Mouse (Mus musculus): ENCODE measurements around the gene Entr1. TPM values are rescaled to one million over a fixed set of nuclear protein-coding genes. Genes with fewer than 3 reads are reported as not detected.
A peak's percentile ranks its signal among the peaks of the same experiment; 100 is the strongest.

Entr1 gene
- polyA plus RNA-seq, 1 experiment from 2014 or later, result 74.9 TPM

DNA sequence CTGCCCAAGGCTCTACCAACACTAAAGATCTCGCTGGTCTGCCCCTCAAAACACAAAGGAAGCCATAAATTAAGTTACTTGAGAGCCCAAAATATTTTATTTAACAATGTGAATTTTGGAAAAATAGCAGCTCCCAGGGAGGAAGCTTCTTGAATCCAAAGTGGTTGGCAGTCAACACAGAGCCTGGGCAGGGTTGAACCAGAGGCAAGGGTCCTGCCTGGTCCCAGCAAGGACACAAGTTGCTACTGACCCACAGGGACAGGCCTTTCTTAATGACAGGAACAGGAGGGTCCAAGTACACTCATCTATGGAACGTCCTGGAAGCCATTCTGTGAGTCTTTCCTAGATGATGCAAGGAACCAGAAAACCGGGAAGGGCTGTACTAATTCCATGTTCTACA lies 20.2 kb upstream of the Entr1 start:
- peak overlapping the region; percentile 88; the same call in 1 of the 2 replicates for H3K9ac ChIP-seq

DNA sequence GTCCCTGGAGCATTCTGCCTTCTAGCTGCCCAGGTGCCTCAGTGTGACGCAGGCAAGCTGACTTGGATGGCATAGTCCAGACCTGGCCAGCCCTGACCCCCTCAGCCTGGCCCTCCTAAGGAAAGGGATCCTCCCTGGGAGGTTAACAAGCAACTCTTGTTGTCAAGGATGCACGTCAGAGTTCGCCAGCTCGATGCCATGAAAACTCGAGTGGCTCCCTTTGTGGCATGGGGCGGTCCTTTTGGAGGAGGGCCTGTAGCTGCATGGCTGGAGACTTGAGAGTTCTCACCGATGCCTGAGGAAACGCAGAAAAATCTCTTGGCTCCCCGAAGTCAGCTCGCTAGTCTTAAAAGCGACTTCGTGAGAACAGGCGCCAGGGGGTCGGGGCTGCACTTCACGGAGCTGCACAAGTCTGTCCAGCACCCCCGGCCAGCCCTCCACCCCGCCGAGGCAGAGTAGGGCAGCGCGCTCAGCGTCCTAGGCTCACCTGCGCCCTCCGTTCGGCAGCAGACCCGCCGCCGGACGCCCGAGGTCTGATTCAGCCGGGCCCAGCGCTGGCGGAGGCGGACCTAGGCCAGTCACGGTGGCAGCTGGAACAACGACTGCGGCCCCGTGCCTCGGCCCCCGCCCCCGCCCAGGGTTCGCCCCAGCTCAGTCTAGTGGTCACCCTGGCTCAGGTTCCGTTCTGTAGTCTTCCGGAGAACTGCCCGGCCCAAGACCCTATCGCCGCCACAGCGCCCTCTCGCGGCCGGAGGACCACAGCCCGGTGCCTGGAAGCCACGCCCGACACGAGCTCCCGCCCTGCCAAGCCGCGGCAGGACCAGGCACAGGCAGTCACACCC lies 19.6 kb upstream of the Entr1 start, which contains the start of gene Inpp5e:
Gene Inpp5e, minus strand, starts transcription at position 689 of the 842 bp plus-strand sequence.
- Histone ChIP-seq H3K9ac (peak within 1 kb of the TSS; percentile 88), H3K27me3 (replicated peaks) (no peaks in the 10 kb centered on the region), H3K9me3 (replicated peaks) (no peaks in the 10 kb centered on the region), H3K27ac (peak within 1 kb of the TSS; percentile 81), H3K36me3 (peaks cover 57% of the 10 kb centered on the region), H3K4me3 (peak within 1 kb of the TSS; percentile 84), H3K4me2 (peak within 1 kb of the TSS; percentile 81), H3K4me1 (peaks cover 52% of the 10 kb centered on the region)
- 1% methylated on average over 52 of the region's 57 CpGs for WGBS (ENCODE audit: insufficient replicate concordance)
- ATAC-seq, result peak; percentile 95

More for the DNA sequence above, 20.2 kb upstream of the Entr1 start:
- Histone ChIP-seq H3K27ac (0 out of 2 replicates have a peak overlapping the region, but pooled peaks have one; percentile 23), H3K4me2 (peak overlapping the region; percentile 81), H3K27me3 (replicated peaks) (no peaks in the 10 kb centered on the region), H3K4me3 (peak overlapping the region; percentile 84), H3K36me3 (peaks cover 63% of the 10 kb centered on the region), H3K9me3 (replicated peaks) (no peaks in the 10 kb centered on the region), H3K4me1 (peaks cover 52% of the 10 kb centered on the region)
- peak; percentile 17 for ATAC-seq
- WGBS (ENCODE audit: insufficient replicate concordance), result 59% methylated on average over 3 of the region's 3 CpGs

DNA sequence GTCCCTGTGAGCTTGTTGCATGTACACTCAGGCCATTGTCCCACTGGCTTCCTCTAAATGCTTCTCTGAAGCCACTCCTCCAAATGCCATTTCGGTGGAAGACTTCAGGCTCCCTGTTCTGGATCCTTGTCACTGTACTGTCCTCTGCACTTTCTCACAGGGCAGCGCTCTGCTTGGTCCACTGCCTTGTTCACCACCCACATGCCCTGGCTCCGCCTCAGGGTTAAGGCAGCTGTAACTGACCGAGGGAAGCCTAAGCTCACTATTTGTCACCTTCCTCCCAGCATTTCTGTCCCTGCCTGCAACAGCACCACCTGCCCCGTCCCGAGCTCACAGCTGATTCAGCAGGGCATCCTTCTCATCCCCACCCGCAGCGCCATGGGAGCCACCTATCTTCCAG lies 14.2 kb upstream of the Entr1 start:
- WGBS (ENCODE audit: insufficient replicate concordance), result 77% methylated on average over 8 of the region's 8 CpGs
- Histone ChIP-seq H3K4me1 (peaks cover 61% of the 10 kb centered on the region), H3K9ac (no peak overlapping the region), H3K36me3 (peaks cover 68% of the 10 kb centered on the region), H3K27ac (no peak overlapping the region), H3K27me3 (replicated peaks) (no peaks in the 10 kb centered on the region), H3K4me2 (no peak overlapping the region), H3K4me3 (no peak overlapping the region), H3K9me3 (replicated peaks) (no peaks in the 10 kb centered on the region)
- ATAC-seq, result no peak

DNA sequence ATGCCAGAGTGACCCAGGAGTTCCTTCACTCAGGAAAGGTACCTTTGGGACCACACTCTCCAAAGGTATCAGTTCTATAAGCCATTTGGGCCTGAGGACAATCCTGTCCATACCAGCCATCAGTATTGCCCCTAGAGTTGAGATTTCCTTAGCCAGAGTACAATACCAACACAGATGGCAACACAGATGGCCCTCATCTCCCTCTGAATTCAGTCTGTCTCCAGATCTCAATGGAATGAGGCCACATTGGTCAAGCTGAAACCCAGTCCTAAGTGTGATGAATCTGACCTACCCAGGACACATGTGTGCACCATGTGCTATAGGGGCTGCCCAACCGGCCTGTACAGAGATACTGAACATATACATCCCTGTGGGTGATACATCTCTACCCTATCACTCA lies 13.1 kb upstream of the Entr1 start:
- no peak for ATAC-seq
- no peak overlapping the region for H3K9ac ChIP-seq
- H3K27ac ChIP-seq, result no peak overlapping the region
- no peaks in the 10 kb centered on the region for H3K9me3 ChIP-seq (replicated peaks)
- H3K4me3 ChIP-seq, result no peak overlapping the region
- H3K27me3 ChIP-seq (replicated peaks), result no peaks in the 10 kb centered on the region
- peaks cover 78% of the 10 kb centered on the region for H3K36me3 ChIP-seq
- 70% methylated on average over 1 of the region's 1 CpGs for WGBS (ENCODE audit: insufficient replicate concordance)
- H3K4me1 ChIP-seq, result peaks cover 51% of the 10 kb centered on the region
- no peak overlapping the region for H3K4me2 ChIP-seq

DNA sequence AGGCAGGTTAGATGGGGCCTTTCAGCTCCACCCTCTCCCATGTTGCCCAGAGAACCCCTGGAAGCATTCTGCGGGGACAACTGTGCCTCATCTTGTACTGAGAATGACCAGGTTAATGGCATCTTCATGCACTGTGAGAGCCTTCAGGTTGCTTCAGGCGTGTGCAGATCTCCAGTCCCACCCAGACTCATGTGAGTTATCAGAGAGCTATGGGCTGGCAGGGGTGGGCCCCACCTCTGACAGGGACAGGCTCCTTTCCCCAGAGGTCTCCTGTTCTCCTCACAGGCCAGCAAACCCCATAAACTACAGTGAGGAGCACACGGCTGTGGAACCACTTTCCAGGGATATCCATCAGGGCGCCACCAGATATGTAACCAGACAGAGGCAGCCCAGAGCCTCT lies 11.9 kb upstream of the Entr1 start:
- H3K9me3 ChIP-seq (replicated peaks), result no peaks in the 10 kb centered on the region
- H3K27me3 ChIP-seq (replicated peaks), result no peaks in the 10 kb centered on the region
- H3K4me2 ChIP-seq, result peak overlapping the region; percentile 27; the same call in 1 of the 2 replicates
- H3K9ac ChIP-seq, result no peak overlapping the region
- peak; percentile 75 for ATAC-seq
- 65% methylated on average over 4 of the region's 4 CpGs for WGBS (ENCODE audit: insufficient replicate concordance)
- H3K4me3 ChIP-seq, result no peak overlapping the region
- H3K36me3 ChIP-seq, result peaks cover 84% of the 10 kb centered on the region
- H3K27ac ChIP-seq, result peak overlapping the region; percentile 49; the same call in 1 of the 2 replicates
- peaks cover 39% of the 10 kb centered on the region for H3K4me1 ChIP-seq

DNA sequence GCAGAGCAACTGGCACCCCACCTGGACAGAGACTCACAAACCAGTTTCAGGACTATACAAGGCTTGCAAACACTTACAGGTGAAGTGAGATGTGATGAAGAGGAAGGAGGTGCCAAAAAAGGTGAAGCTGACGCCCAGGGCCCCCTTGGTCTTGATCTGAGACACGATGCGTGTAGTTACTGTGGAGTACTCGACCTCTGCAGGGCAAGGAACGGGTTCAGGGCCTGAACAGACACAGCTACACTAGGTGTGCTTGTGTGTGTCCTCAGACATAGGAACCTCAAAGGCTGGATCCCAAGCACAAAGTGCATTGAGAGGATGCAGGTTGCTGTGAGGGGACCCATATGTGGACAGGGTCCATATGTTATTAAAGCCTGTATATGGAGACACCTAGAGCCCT lies 11.2 kb upstream of the Entr1 start:
- Histone ChIP-seq H3K9ac (no peak overlapping the region), H3K27me3 (replicated peaks) (no peaks in the 10 kb centered on the region), H3K4me3 (no peak overlapping the region), H3K27ac (peak overlapping the region; percentile 49), H3K9me3 (replicated peaks) (no peaks in the 10 kb centered on the region), H3K4me2 (no peak overlapping the region), H3K36me3 (peaks cover 88% of the 10 kb centered on the region), H3K4me1 (peaks cover 32% of the 10 kb centered on the region)
- WGBS (ENCODE audit: insufficient replicate concordance), result 79% methylated on average over 5 of the region's 5 CpGs
- no peak for ATAC-seq

DNA sequence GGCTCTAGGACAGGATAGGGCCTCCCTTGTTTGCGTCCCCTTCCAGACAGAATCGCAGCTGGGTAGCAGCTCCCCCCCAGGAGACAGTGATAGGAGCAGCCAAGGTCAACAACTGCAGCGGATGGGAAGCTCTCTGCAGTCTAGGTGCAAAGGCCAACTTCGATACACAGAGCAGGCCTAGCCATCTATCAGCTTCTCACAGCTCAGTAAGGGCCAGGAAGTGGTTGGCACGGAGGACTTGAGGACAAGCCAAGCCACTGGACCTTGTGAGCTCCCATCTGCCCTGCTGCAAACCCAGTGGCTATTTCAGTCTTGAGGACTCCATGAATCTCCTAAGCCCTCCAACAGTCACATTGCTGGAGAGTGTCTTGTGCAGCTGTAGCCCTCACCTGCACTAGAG lies 10.5 kb upstream of the Entr1 start:
- Histone ChIP-seq H3K27ac (no peak overlapping the region; the same call in 1 of the 2 replicates), H3K36me3 (peaks cover 90% of the 10 kb centered on the region)
- ATAC-seq, result peak; percentile 55

DNA sequence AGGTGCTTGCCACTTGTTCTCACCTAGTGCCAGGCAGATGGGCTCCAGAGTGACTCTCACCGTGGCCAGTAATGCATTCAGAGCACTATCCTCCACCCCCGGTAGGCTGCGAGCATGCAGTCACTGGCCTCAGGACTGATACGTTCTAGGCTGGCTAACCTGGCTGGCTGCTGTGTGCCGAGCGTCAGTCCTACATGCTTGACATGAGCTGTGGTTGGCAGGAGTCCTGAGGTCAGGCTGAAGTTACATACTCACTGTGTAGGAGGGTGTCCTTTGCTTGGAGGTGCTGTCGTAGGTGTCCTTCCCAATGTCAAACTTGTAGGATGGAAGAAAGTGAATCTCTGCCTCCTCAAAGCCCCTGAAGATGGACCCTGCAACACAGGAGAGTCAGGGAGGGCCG lies 9.9 kb upstream of the Entr1 start:
- Histone ChIP-seq H3K4me3 (no peak overlapping the region), H3K4me2 (no peak overlapping the region), H3K4me1 (peaks cover 24% of the 10 kb centered on the region), H3K36me3 (peaks cover 95% of the 10 kb centered on the region), H3K27me3 (replicated peaks) (no peaks in the 10 kb centered on the region), H3K9ac (no peak overlapping the region), H3K27ac (no peak overlapping the region), H3K9me3 (replicated peaks) (no peaks in the 10 kb centered on the region)
- 82% methylated on average over 8 of the region's 8 CpGs for WGBS (ENCODE audit: insufficient replicate concordance)
- ATAC-seq, result no peak

More for the DNA sequence above, 10.5 kb upstream of the Entr1 start:
- Histone ChIP-seq H3K27me3 (replicated peaks) (no peaks in the 10 kb centered on the region), H3K9me3 (replicated peaks) (no peaks in the 10 kb centered on the region), H3K4me3 (no peak overlapping the region), H3K4me2 (no peak overlapping the region), H3K4me1 (peaks cover 26% of the 10 kb centered on the region), H3K9ac (no peak overlapping the region)
- WGBS (ENCODE audit: insufficient replicate concordance), result 72% methylated on average over 5 of the region's 5 CpGs

DNA sequence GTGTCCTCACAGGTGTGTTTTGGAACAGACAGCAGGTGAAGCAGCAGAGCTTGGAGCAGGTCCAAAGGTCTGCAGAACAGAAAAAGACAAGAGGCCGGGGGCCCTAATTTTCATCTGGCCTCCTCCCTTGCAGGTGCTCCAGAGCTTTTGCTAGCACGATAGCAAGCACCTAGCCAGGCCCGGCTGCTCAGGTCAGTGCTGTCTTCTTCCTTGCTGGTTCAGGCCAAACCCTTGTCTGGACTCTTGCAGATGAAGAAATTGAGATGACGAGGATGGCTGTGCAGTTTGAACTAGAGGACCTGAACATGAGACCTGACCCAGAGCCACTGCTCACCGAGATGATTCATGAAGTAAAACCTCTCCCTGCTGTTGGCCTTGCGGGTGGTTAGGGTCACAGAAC lies 2.5 kb upstream of the Entr1 start:
- 81% methylated on average over 6 of the region's 6 CpGs for WGBS (ENCODE audit: insufficient replicate concordance)
- peaks cover 29% of the 10 kb centered on the region for H3K4me1 ChIP-seq
- no peak overlapping the region for H3K4me2 ChIP-seq
- no peaks in the 10 kb centered on the region for H3K27me3 ChIP-seq (replicated peaks)
- ATAC-seq, result no peak
- peaks cover 75% of the 10 kb centered on the region for H3K36me3 ChIP-seq
- H3K9ac ChIP-seq, result no peak overlapping the region
- H3K4me3 ChIP-seq, result no peak overlapping the region
- H3K9me3 ChIP-seq (replicated peaks), result no peaks in the 10 kb centered on the region
- no peak overlapping the region for H3K27ac ChIP-seq

DNA sequence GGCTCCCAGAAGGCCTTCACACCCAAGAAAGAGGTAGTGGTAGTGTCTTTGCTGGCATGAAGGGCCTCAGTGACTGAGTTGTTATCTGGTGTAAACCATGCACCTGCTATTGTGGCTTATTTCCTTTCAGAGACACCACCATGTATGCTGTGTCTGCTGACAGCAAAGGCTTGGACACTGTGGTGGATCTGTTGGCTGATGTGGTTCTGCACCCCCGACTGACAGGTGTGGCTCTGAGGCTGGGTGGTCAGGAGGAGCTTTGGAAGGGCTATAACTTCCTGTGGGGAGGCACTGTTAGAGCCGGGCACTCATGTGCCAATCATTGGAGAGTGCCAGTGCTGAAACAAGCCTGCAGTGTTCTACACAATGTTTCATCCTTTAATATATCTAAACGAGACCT lies 1.8 kb upstream of the Entr1 start:
- H3K9me3 ChIP-seq (replicated peaks), result no peaks in the 10 kb centered on the region
- WGBS (ENCODE audit: insufficient replicate concordance), result 61% methylated on average over 3 of the region's 3 CpGs
- H3K27ac ChIP-seq, result 0 out of 2 replicates have a peak overlapping the region, but pooled peaks have one; percentile 11
- no peak overlapping the region for H3K9ac ChIP-seq
- no peak for ATAC-seq
- H3K4me1 ChIP-seq, result peaks cover 29% of the 10 kb centered on the region
- H3K27me3 ChIP-seq (replicated peaks), result no peaks in the 10 kb centered on the region
- peak overlapping the region; percentile 86 for H3K4me2 ChIP-seq
- H3K36me3 ChIP-seq, result peaks cover 75% of the 10 kb centered on the region
- H3K4me3 ChIP-seq, result no peak overlapping the region

DNA sequence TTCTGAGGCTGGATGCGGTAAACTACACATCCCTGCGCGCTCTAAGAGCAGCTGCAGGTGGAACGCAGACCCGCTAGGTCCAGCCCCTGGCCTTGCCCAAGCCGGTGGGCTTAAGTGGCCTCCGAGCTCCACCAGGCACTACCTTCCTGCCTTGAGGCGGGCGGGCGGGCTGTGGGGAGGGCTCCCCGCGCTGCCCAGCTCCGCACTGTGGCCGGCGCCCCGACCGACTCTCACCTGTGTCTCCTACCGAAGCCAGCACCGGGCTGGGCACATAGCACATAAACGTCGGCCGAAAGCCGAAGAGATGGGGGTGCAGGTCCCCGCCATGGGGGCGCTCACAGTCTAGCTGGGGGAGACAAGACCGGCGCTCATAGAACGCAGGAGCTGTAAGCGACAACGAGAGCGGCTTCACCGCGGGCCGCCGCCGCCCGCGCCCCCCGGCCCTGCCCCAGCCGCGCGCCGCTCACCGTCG lies 398 bp downstream of the Entr1 start:
- ATAC-seq, result peak; percentile 70
- Histone ChIP-seq H3K9me3 (replicated peaks) (no peaks in the 10 kb centered on the region), H3K36me3 (peaks cover 75% of the 10 kb centered on the region), H3K4me2 (peak overlapping the region; percentile 86), H3K4me1 (peaks cover 29% of the 10 kb centered on the region), H3K27me3 (replicated peaks) (no peaks in the 10 kb centered on the region), H3K27ac (peak overlapping the region; percentile 83), H3K9ac (peak overlapping the region; percentile 86), H3K4me3 (peak overlapping the region; percentile 92)
- under 1% methylated on average over 44 of the region's 45 CpGs for WGBS (ENCODE audit: insufficient replicate concordance)

DNA sequence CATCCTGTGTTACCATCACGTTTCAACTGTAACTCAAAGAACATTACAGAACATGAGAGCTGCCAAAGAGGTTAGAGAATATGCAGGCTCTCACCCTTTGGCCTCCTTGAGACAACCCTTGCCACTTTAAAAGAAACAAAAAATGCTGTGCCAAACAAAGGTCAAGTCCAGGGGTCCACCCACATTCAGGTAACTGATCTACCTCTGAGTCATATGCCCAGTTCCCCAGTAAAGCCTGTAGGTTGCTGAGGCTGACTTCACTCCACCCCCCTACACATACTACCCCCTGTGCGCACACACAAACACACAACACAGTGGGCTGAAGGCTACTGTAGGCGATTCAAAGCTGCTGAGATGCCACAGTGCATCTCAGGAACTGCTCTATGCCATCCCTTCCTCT lies 1.4 kb downstream of the Entr1 start:
- WGBS (ENCODE audit: insufficient replicate concordance), result 82% methylated on average over 3 of the region's 3 CpGs
- H3K27ac ChIP-seq, result no peak overlapping the region
- H3K4me3 ChIP-seq, result peak overlapping the region; percentile 92
- peak overlapping the region; percentile 86 for H3K9ac ChIP-seq
- no peaks in the 10 kb centered on the region for H3K9me3 ChIP-seq (replicated peaks)
- peaks cover 75% of the 10 kb centered on the region for H3K36me3 ChIP-seq
- no peaks in the 10 kb centered on the region for H3K27me3 ChIP-seq (replicated peaks)
- no peak for ATAC-seq
- peaks cover 29% of the 10 kb centered on the region for H3K4me1 ChIP-seq
- H3K4me2 ChIP-seq, result peak overlapping the region; percentile 86

Measured in liver, embryonic 12.5 days (tissue).